Mouse (Mus musculus) heart, adult 2 months (tissue): ENCODE results near the gene Otulinl.

Source experiments
- CTCF ChIP-seq: fragments of 200-600 bp; IDR thresholded peaks from 2 replicates; pipeline ENCODE4 v1.8.1; 2022; ENCODE audit warnings: antibody characterized with exemption, mild to moderate bottlenecking, moderate library complexity
- EP300 ChIP-seq: fragments of 200-500 bp; IDR thresholded peaks from 2 replicates; pipeline ENCODE4 v1.6.1; 2011; ENCODE audit warnings: low read depth, low read length, control low read depth; ENCODE audit not compliant: insufficient read depth
- POLR2A ChIP-seq: fragments of 200-500 bp; IDR thresholded peaks from 2 replicates; pipeline ENCODE4 v1.6.1; 2011; ENCODE audit warnings: mild to moderate bottlenecking, low read depth, low read length, control low read depth; ENCODE audit not compliant: insufficient read depth

DNA sequence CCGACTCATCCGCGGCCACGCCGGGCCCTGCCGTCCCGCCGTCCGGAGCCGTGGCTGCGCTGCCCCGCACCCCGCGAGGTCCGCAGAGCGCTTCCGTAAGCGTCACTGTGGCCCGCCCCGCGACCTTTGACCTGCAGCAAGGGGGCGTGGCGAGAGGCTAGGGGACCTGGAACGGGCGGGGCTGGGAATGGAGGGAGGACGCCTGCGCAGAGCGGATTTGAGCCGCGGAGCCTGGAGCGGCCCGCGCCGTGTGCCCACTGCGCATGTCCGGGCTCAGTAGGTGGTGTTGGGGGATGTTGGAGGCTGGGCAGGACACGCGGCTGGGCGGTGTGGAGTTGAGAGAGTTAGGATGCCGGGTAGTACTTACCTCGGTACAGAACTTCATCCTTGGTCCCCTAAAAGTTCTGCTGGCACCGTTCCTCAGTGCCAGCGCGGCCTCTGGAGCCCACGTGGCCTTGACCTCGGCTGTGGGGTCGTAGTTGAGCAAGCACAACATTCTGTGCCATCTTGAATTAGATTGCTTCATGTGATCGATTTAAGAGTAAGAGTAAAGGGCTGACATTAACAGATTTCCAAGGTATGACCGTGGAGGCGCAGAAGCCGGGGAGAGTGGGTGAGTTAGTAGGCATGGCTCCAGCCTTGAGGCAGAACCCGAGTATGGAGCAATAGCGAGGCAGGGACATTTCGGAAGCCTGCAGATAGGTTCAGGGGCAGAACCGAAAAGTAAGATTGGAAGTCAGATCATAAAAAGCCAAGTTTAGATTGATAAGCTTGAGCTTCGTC lies 50.6 kb downstream of the Otulinl start, which contains the start of gene Otulin:
- TF ChIP-seq CTCF (no peak), EP300 (no peak), POLR2A (peak; percentile 78)
